Mouse (Mus musculus): ENCODE measurements around the gene Ccdc28b. TPM values are rescaled to one million over a fixed set of nuclear protein-coding genes. Genes with fewer than 3 reads are reported as not detected.
A peak's percentile ranks its signal among the peaks of the same experiment; 100 is the strongest.

Ccdc28b gene
- total RNA-seq (2014; rRNA removed) (78.8 and 96.0 TPM in 2 replicates), polyA plus RNA-seq (2015; fragmentation: Nextera tagmentation; extraction: Ambion mirVana) (174 and 182 TPM in 2 replicates)

DNA sequence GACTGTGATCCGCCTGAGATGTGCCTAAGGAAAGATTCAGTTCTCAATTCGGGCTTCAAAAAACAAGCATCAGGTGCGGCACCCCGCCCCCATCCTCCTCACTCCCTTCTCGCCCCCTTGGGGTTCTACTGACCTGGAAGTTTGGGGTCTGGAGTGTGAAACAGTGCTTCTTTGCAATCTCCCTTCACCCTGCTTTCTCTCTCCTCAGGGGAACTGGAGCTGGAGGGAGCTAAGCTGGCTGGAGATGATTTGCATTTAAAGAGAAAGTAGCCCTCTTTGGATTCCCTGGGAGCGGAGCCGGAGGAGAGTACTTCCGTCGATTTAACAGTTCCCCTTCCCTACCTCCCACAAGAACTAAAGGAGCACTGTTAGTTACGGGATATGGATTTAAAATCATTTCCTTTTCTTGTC, at the start of gene Ccdc28b:
Gene Ccdc28b, minus strand, starts transcription at position 267 of the 411 bp plus-strand sequence.
- H3K27me3 ChIP-seq (ENCODE audit: insufficient read depth, low read length) = no peaks in the 10 kb centered on the region
- peak within 1 kb of the TSS; percentile 81 for H3K9ac ChIP-seq (replicated peaks; ENCODE audit: low read length, poor library complexity, severe bottlenecking)
- H3K27ac ChIP-seq (ENCODE audit: low read depth, low read length) = peak within 1 kb of the TSS; percentile 96
- no peaks in the 10 kb centered on the region for H3K9me3 ChIP-seq (ENCODE audit: low read length)
- H3K4me3 ChIP-seq (ENCODE audit: low read depth, low read length) = peak within 1 kb of the TSS; percentile 59
- peak; percentile 42 for ATAC-seq (ENCODE audit: low FRiP score)
- peak; percentile 77 for DNase-seq (ENCODE audit: low spot score)
- 0% methylated on average over 10 of the region's 10 CpGs for WGBS
- TF ChIP-seq CTCF (IDR thresholded peaks at IDR 0.05) = no peak
- H3K36me3 ChIP-seq (ENCODE audit: insufficient read depth, low read length) = peaks cover 22% of the 10 kb centered on the region
- peaks cover 26% of the 10 kb centered on the region for H3K4me1 ChIP-seq (ENCODE audit: insufficient read depth, low read length)
- H3K4me2 ChIP-seq (ENCODE audit: low read depth, low read length, poor library complexity, severe bottlenecking) = peak within 1 kb of the TSS; percentile 89

DNA sequence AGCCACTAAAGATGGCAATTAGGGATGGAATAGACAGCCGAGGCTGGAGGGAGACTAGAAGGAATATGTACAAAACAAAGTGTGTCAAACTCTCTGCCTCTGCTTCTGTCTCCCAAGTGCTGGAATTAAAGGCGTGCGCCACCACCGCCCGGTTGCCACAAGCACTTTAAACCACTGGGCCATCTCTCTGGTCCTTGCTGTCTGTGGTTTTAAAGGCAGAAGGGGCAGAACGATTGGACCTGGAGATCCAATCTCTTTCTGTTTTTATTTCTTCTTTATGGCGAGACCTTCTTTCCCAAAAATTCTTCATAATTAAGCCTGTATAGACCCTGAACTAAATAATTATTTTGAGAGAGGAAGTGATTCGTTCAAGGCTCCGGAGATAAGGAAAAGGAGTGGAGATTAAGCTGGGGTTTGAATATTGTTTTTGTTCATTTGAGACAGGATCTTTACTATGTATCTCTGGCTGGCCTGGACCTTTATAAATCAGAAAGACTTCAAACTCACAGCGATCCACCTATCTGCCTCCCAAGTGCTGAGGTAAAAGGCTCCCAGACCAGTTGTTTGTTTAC, 49.2 kb upstream of the Ccdc28b start:
- H3K4me2 ChIP-seq (ENCODE audit: low read depth, low read length, poor library complexity, severe bottlenecking) = peak overlapping the region; percentile 73
- no peaks in the 10 kb centered on the region for H3K9me3 ChIP-seq (ENCODE audit: low read length)
- peaks cover 18% of the 10 kb centered on the region for H3K36me3 ChIP-seq (ENCODE audit: insufficient read depth, low read length)
- DNase-seq (ENCODE audit: low spot score) (no peak), ATAC-seq (ENCODE audit: low FRiP score) (no peak)
- no peak for TF ChIP-seq CTCF (IDR thresholded peaks at IDR 0.05)
- H3K27ac ChIP-seq (ENCODE audit: low read depth, low read length) = peak overlapping the region; percentile 92
- no peaks in the 10 kb centered on the region for H3K27me3 ChIP-seq (ENCODE audit: insufficient read depth, low read length)
- peak overlapping the region; percentile 98 for H3K4me3 ChIP-seq (ENCODE audit: low read depth, low read length)
- H3K9ac ChIP-seq (replicated peaks; ENCODE audit: low read length, poor library complexity, severe bottlenecking) = peak overlapping the region; percentile 91
- 5% methylated on average over 10 of the region's 10 CpGs for whole genome bisulfite sequencing
- 0 out of 2 replicates have a peak, but pooled peaks cover 4% of the 10 kb centered on the region for H3K4me1 ChIP-seq (ENCODE audit: insufficient read depth, low read length)

DNA sequence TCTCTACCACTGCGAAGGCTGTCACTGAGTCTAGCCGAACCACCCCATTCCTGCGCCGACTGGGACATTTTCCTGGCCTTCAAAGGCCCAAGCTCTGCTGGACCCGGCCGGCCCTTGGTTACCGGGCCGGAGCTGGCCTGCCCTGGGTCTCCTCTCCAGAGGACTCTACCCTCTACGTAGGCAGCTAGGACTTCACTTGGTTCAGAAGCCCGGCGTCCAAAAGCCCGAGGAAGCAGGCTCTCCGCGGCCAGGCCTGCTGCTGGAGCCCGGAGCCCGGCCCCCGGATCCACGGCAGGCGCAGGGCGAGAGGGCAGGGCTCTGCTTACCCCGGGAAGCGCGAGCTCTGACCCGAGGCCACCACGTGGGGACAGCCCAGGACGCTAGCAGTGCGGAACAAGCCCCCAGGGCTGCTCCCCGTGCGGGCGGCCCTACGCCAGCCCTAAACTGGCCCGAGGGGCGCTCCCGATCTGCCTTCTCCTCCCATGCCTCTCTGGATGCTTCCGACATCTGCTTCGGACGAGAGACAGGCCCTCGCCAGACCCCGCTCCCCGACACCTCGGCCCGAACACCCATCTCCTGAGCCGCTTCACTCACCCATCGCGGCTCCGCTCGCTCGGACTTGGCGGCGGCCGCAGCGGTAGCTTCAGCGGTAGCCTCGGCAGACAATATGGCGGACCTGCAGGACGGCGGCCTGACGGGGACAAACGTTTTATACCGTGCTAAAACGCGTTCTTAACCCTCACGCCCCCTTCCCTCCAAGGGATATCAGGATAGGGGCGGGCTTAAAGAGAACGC, 48.5 kb upstream of the Ccdc28b start, which contains the start of gene Kpna6:
Gene Kpna6, minus strand, starts transcription at position 685 of the 795 bp plus-strand sequence.
- Histone ChIP-seq H3K4me1 (ENCODE audit: insufficient read depth, low read length) (0 out of 2 replicates have a peak, but pooled peaks cover 4% of the 10 kb centered on the region), H3K27ac (ENCODE audit: low read depth, low read length) (peak within 1 kb of the TSS; percentile 92), H3K27me3 (ENCODE audit: insufficient read depth, low read length) (no peaks in the 10 kb centered on the region), H3K4me2 (ENCODE audit: low read depth, low read length, poor library complexity, severe bottlenecking) (peak within 1 kb of the TSS; percentile 73), H3K9ac (replicated peaks; ENCODE audit: low read length, poor library complexity, severe bottlenecking) (peak within 1 kb of the TSS; percentile 91), H3K36me3 (ENCODE audit: insufficient read depth, low read length) (peaks cover 15% of the 10 kb centered on the region), H3K4me3 (ENCODE audit: low read depth, low read length) (peak within 1 kb of the TSS; percentile 98), H3K9me3 (ENCODE audit: low read length) (no peaks in the 10 kb centered on the region)
- DNase-seq (ENCODE audit: low spot score) = peak; percentile 94
- peak; percentile 28; the same call in 1 of the 2 replicates for TF ChIP-seq CTCF (IDR thresholded peaks at IDR 0.05)
- ATAC-seq (ENCODE audit: low FRiP score) = peak; percentile 88
- under 1% methylated on average over 59 of the region's 65 CpGs for WGBS

DNA sequence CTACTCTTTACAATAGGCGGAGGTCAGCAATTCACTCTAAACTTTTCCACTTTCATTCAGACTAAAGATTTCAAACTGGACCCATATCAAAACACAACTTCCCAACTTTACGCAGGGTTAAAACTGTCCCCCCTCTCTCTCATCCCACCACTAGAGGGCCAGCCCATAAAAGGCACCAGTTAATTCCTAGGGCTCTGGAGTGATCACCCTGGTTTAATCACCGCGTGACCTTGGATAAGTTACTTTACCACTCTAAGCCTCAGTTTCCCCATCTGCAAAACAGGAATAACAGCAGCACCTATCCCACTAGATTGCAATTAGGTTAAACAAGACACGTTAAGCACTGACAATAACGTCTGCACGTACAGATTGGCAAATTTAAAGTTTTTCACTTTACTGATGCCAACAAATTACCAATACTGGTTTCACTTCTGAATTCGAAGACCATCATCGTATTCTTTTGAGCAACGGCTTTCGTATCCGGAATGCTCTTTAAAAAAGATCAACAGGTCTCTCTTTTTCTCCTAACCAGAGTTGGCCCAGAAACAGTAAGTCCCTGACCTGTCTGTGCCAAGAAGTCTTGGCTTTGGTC, 47.8 kb upstream of the Ccdc28b start:
- Histone ChIP-seq H3K9me3 (ENCODE audit: low read length) (no peaks in the 10 kb centered on the region), H3K4me1 (ENCODE audit: insufficient read depth, low read length) (0 out of 2 replicates have a peak, but pooled peaks cover 4% of the 10 kb centered on the region), H3K27ac (ENCODE audit: low read depth, low read length) (peak overlapping the region; percentile 92), H3K4me3 (ENCODE audit: low read depth, low read length) (peak overlapping the region; percentile 98), H3K36me3 (ENCODE audit: insufficient read depth, low read length) (peaks cover 8% of the 10 kb centered on the region), H3K4me2 (ENCODE audit: low read depth, low read length, poor library complexity, severe bottlenecking) (peak overlapping the region; percentile 73), H3K9ac (replicated peaks; ENCODE audit: low read length, poor library complexity, severe bottlenecking) (peak overlapping the region; percentile 91), H3K27me3 (ENCODE audit: insufficient read depth, low read length) (no peaks in the 10 kb centered on the region)
- peak; percentile 64 for DNase-seq (ENCODE audit: low spot score)
- 7% methylated on average over 12 of the region's 12 CpGs for WGBS
- ATAC-seq (ENCODE audit: low FRiP score) = no peak
- TF ChIP-seq CTCF (IDR thresholded peaks at IDR 0.05) = peak; percentile 85

DNA sequence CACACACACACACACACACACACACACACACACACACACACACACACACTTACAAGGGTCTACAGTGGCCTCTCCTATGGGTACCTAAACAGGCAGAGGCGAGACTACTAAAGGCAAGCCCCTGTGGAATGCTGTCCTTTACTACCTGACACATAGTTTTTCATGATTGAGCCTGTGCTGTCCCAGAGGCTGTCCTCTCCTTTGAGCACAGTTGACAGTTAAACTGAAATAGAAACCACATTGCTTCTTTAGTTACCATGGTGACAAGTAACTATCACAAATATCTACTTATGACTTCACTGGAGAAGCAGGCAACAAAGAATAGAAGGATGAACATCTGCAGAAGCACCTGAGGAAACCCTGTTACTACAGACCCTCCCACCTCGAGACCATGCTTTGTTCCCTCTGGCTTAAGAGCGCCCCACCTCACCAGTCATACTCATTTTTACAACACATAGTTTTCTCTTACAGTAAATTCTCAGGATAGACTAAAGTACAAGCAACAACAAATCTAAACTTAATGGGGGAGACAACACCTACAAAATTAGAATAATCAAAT, 38.6 kb upstream of the Ccdc28b start:
- no peaks in the 10 kb centered on the region for H3K27me3 ChIP-seq (ENCODE audit: insufficient read depth, low read length)
- H3K4me3 ChIP-seq (ENCODE audit: low read depth, low read length) = no peak overlapping the region
- H3K9me3 ChIP-seq (ENCODE audit: low read length) = no peaks in the 10 kb centered on the region
- H3K4me1 ChIP-seq (ENCODE audit: insufficient read depth, low read length) = no peaks in the 10 kb centered on the region
- no peak overlapping the region for H3K9ac ChIP-seq (replicated peaks; ENCODE audit: low read length, poor library complexity, severe bottlenecking)
- H3K36me3 ChIP-seq (ENCODE audit: insufficient read depth, low read length) = peaks cover 19% of the 10 kb centered on the region
- no peak overlapping the region for H3K27ac ChIP-seq (ENCODE audit: low read depth, low read length)
- ATAC-seq (ENCODE audit: low FRiP score) (no peak), DNase-seq (ENCODE audit: low spot score) (no peak)
- 81% methylated on average over 3 of the region's 3 CpGs for WGBS
- TF ChIP-seq CTCF (IDR thresholded peaks at IDR 0.05) = no peak
- no peak overlapping the region for H3K4me2 ChIP-seq (ENCODE audit: low read depth, low read length, poor library complexity, severe bottlenecking)
